Mouse (Mus musculus) cerebellum, postnatal 10 days (tissue): ENCODE results near the gene Ciz1.
A peak's percentile ranks its signal among the peaks of the same experiment; 100 is the strongest.

Source experiments
- DNase-seq, 2 experiments: peaks; one replicate each; pipeline ENCODE4 v3.0.0; 2021; ENCODE audit warnings: mixed read lengths in 2 of 2

Gene Ciz1

DNA sequence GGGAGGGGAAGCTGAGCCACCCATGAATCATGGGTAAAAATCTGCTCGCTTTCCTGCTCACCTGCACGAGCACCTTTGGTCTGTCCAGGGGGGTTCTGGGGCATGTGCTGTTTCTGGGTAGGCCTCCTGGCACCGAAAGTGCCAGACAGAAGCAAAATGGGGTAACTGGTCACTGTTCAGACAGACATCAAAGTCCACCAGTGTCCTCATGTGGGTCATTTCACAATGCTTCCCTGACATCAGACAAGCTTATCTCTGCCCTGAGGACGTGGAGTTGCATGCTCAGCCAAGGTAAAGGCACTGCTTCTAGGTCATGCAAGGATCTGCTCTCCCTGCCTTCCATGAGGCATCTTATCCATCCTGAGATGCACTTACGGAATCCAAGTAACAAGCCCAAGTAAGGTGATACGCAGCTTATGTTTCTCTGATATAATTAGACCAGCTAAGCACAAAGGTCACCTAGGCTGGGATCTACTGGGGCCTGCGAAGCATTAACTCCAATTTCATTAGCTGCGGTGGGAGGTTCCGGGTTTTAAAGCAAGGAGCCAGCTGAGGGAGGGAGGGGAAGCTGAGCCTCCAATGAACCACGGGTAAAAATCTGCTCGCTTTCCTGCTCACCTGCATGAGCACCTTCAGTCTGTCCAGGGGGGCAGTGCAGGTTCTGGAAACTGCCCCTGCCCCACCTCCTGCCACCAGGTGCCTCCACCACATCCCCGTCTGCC is 66.5 kb downstream of the Ciz1 start:
- DNase-seq = no peak

DNA sequence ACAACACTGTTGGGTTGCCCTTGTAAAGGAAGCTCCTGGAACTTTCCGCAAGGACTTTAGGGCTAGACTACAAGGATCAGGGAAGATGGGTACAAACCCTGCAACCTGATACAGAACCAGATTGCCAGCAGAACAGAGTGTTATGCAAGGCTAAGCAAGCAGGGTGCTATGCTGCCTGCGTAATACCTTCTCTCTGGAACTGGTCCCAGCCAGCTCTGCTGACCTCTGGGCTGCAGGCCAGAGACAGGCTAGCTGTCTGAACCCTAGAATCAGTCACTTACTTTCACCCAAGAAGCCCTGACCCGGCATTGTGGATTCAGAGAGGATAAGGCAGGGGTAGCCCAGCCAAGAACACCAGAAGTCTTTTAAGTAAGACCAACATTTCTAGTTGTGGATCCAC is 67.2 kb downstream of the Ciz1 start:
- DNase-seq = peak in 1 of 2 experiments; percentile 21

DNA sequence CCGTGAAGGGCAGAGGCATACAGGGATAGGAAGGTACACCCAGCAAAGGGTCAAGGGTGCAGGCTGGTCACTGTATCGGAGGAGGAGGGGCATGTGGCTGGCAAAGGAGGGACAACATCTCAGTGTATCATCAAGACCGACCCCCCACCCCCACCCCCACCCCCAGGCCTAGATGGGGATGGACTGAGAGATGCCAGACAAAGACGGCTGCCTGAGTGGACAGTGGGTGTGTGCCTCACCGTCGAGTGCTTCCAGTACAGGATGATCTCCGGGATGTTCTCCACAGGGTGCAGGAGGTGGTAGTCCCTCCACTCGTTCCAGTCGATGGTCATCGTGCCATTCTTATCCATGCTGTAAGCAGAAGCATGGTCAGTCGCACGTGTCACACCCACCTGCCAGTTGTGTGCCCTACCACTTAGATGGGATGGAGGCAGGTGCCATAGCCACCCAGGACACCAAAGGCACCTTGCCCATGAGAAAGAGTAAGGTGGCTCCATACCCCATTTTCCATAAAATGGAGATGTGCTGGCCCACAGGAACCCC is 68.0 kb downstream of the Ciz1 start:
- no peak for DNase-seq

DNA sequence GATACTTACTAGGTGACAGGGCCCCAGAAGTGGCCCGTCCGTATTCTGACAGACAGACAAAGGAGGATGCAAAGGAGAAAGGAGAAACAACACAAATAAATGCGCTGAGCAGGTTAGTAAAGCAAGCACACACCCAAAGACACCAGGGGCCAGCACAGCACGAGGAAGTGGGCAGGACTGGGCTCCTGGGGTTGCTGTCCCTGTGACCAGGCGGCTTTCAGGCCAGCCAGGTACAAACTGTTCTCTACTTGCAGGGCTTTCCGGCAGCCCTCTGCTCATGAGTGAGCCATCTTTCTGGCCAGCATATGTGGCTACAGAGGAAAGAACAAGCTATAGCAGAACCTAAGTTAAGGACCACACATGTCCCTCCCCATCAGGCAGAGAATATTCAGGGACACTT is 68.5 kb downstream of the Ciz1 start:
- DNase-seq = no peak

DNA sequence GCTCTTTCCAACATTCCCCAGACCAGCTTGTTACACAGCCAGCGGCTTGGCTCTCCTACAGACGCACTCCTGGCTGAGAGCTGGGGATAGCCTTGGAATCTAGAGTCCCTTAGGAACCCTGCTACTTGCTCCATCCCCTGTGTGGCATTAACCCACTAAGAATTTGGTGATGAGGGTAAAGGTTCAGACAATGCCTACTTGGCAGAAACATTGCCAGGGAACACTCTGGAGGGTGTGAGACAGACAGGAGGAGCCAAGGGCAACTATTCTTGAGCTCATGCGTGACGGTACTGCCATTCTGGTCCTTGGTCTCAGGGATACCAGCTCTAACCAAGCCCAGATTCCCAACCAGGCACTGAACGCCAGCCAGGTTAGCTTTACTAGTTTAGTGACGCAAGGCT is 69.7 kb downstream of the Ciz1 start:
- no peak for DNase-seq

DNA sequence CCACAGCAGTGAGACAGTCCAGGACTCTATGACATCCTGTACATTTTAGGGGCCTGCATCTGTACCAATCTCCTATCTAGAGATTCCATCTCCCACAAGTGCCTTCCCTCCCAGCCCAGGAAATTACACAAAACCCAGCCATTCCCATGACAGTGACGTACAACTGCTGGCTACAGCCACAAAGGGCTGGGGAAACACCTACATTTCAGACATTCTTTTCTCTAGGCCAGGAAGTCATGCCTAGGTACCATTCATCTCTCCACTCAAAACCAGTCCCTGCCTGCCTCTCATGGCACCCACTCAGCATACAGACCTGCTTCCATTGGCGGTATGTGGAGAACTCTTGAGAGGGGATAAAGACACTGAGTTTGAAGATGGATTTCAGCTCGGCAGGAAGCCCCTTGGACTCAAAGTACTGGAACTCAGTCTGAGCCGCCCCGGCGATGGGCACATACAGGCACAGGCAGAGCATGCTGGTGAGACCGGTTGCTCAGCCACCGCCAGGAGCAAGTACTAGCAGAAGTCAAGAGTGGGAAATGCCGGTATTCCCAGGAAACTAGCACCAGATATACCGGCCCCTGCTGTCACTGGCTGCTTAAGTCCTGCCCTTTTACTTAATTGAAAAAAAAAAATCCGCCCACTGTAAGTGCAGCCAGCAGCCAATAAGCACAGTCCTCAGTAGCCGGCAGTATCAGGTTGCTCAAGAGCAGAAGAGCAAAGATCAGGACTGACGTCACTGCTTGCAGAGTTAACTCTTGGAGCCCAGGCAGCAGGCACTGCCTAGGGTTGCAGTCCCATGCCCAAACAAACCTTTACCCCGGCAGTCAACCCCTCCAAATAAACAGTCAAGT is 71.6 kb downstream of the Ciz1 start:
- DNase-seq = peak; percentile 43 to 52

DNA sequence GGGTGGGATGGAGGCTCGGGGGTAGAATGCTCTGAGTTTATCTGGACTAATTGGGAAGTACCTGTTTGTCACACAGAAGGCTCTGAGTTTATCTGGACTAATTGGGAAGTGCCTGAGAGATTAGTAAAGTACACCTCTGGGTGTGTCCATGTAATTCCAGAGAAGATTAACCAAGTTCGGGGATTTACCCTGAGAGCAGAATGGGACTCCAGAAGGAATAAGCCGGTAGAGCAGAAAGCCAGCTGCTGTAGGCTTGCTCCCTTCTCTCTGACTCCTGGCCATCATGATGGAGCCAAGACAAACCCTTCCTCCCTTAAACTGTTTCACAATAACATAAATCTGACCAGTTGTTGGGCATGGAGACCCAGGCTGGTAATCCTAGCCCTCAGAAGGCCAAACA is 72.7 kb downstream of the Ciz1 start:
- DNase-seq = no peak

DNA sequence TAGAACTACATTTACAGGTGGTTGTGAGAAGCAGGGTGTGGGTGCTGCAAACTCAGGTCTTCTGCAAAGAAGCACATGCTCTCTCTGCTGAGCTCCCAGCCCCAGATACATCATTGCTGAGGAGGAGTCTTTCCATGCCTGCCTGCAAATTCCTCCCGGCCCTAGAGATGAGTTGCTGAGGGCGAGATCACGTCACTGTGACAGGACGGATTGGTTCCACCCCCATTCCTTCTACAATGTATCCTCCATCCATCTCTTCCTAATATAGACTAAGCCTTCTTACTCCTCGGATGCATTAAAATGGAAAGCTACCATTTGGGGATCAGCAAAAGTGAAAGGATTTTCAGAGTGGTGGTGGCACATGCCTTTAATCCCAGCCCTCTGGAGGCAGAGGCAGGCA is 73.4 kb downstream of the Ciz1 start:
- no peak for DNase-seq

DNA sequence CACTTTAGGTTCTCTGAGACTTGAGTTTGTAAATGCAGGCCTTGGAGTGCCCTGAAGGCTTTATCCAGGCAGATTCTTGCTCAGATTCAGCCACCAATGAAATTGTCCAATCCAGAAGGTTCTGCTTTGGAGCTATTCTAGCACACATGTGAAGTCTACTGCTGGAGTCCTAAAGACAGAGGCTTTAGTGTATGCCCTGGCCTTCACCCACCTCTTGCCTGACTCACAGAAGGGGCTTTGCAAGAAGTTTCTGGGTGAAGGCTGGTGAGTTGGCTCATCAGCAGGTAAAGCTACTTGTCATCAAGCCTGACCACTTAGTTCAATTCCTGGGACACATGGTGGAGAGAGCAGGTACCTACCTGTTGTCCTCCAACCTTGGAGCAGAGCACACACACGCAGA is 74.0 kb downstream of the Ciz1 start:
- DNase-seq = no peak

DNA sequence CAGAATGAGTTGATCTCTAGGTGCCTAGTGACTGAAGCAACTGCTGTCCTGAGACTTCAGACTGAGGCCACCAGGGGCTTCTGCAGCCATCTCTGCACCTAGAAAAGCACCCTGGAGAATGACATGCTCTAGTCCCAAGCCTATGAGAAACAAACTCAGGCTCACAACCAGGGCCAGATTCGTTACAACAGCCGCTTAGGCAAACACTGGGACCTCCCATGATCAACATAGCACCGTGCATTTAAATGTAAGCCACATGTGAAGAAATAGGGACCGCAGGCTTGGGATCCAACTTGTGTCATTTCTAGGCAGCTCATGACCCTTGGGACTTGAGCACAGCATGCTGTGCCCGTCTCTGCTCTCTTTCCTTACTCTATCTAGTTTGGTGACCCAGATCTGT is 75.6 kb downstream of the Ciz1 start:
- DNase-seq = no peak

DNA sequence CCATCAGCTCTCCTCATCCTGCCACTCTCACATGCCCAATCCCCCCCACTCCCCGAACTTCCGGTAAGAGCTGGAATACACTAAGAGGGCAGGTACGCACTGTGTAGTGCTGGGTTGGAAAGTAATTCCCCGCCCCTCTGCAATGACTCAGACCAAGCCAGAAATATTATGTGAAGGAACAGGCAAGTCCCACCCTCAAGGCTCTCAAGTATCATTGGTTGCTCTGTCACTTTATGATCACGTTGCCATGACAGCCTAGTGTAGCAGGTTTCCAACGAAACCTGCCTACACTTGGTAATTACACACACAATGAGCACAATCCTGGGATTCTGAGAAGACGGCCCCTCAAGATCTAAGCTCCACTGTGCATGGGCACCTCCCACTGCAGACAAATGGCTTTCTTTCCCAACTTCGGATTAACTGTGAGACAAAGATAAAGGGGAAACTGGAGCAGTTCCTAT is 76.2 kb downstream of the Ciz1 start:
- no peak for DNase-seq

DNA sequence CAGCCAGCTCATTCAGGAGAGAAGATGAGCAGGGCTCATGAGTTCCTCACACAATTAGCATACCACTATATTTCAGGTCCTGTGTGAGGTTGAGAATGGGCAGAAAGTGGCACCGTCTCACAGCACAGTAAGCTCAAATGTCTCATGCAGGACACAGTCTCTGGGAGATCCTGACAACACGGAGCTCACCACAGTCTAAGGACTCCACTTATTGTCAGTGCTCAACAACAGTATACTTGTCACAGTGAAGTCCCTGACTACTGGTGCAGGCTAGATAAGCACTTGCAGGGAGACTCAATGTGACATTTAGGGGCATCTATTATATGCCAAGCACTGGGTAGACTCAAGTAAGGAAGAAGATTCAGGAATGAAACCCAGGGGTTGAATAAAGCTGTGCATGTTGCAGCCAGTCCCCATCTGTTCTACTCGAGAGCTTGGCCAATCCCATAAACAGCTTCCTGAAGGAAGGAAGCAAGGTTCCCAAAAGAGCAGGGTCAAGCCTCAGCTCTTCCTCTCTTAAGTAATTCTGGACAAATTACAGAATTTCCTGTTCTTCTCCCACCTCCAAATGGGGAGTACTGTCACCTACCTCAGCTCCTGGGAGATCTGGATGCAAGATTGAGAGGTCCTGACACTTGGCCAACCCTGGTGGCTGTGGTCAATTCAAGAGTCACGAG is 77.2 kb downstream of the Ciz1 start:
- DNase-seq = no peak
